Mouse (Mus musculus): Measurements from ENCODE around the gene Lysmd4.

- TF ChIP-seq EP300 (IDR thresholded peaks at IDR 0.05; ENCODE audit: low read depth) (no peak), CTCF (IDR thresholded peaks at IDR 0.05; ENCODE audit: low read depth) (no peak)
Observed at GRCm38 (mm10) chr7:67227538-67227937, 5.2 kb downstream of the Lysmd4 start.

Data from liver, postnatal 0 days (tissue).